In genomic region chr9:62343904-62344491, GRCm38 (mm10) we compare ENCODE assay signal across 8 mouse cellular contexts. TPM values are rescaled to one million over a fixed set of nuclear protein-coding genes. Genes with fewer than 3 reads are reported as not detected.
DNase-seq lines count a peak whose midpoint lies in the region; ATAC-seq and TF ChIP-seq lines count a peak whose summit lies in the region.

No protein-coding gene starts in this region.

- H3K9me3 ChIP-seq in limb, embryonic 12.5 days = no peaks in the 10 kb centered on the region
- H3K9me3 ChIP-seq in midbrain, embryonic 14.5 days (ENCODE audit: control insufficient read depth, low read length) = no peaks in the 10 kb centered on the region

- peak overlapping the region; percentile 72 for H3K4me2 ChIP-seq in limb, embryonic 12.5 days
- peak overlapping the region; percentile 66 for H3K4me2 ChIP-seq in midbrain, embryonic 14.5 days (ENCODE audit: low read length)

- TF ChIP-seq CTCF in cortical plate, adult 2 months (IDR thresholded peaks at IDR 0.05; ENCODE audit: extremely low read depth, insufficient read depth, low read length) = no peak

- H3K27me3 ChIP-seq in limb, embryonic 12.5 days = no peaks in the 10 kb centered on the region
- no peaks in the 10 kb centered on the region for H3K27me3 ChIP-seq in midbrain, embryonic 14.5 days (ENCODE audit: control insufficient read depth, insufficient read depth, low read length)

- no peak for TF ChIP-seq POLR2A in cortical plate, adult 2 months (IDR thresholded peaks at IDR 0.05; ENCODE audit: extremely low read depth, insufficient read depth, low read length)

- H3K4me3 ChIP-seq in cortical plate, adult 2 months (ENCODE audit: insufficient read depth, low read length) = peak overlapping the region; percentile 94
- H3K4me3 ChIP-seq in limb, embryonic 12.5 days (replicated peaks) = peak overlapping the region; percentile 91
- peak overlapping the region; percentile 85 for H3K4me3 ChIP-seq in midbrain, embryonic 14.5 days (replicated peaks; ENCODE audit: low read depth, low read length)

- ATAC-seq in CD4-positive, CD25-positive, alpha-beta regulatory T cell, adult 4 months = no peak
- 0 out of 2 replicates have a peak, but pooled peaks have one; percentile 12 for ATAC-seq in limb, embryonic 12.5 days (ENCODE audit: insufficient number of reproducible peaks, insufficient read depth, low FRiP score, low TSS enrichment, low read depth)
- ATAC-seq in midbrain, embryonic 14.5 days (ENCODE audit: low FRiP score, low TSS enrichment) = peak; percentile 16; the same call in 1 of the 2 replicates

- H3K27ac ChIP-seq in cortical plate, adult 2 months (ENCODE audit: insufficient read depth, low read length) = peak overlapping the region; percentile 97
- peak overlapping the region; percentile 100 for H3K27ac ChIP-seq in limb, embryonic 12.5 days
- H3K27ac ChIP-seq in midbrain, embryonic 14.5 days (replicated peaks; ENCODE audit: low read depth, low read length) = peak overlapping the region; percentile 98

- H3K9ac ChIP-seq in limb, embryonic 12.5 days (replicated peaks) = peak overlapping the region; percentile 98
- peak overlapping the region; percentile 86 for H3K9ac ChIP-seq in midbrain, embryonic 14.5 days (replicated peaks; ENCODE audit: low read length)

- peaks cover 6% of the 10 kb centered on the region; the same call in 1 of the 2 replicates for H3K4me1 ChIP-seq in cortical plate, adult 2 months (ENCODE audit: control insufficient read depth, insufficient read depth, low read length)
- peaks cover 37% of the 10 kb centered on the region for H3K4me1 ChIP-seq in limb, embryonic 12.5 days (replicated peaks)
- peaks cover 27% of the 10 kb centered on the region for H3K4me1 ChIP-seq in midbrain, embryonic 14.5 days (ENCODE audit: control insufficient read depth, insufficient read depth, low read length)

- H3K36me3 ChIP-seq in limb, embryonic 12.5 days = no peaks in the 10 kb centered on the region; the same call in 1 of the 2 replicates
- H3K36me3 ChIP-seq in midbrain, embryonic 14.5 days (ENCODE audit: control insufficient read depth, insufficient read depth, low read length) = no peaks in the 10 kb centered on the region

- WGBS in limb, embryonic 12.5 days = under 1% methylated on average over 45 of the region's 52 CpGs
- WGBS in midbrain, embryonic 14.5 days = under 1% methylated on average over 52 of the region's 52 CpGs

- DNase-seq in CD4-positive, CD25-positive, alpha-beta regulatory T cell, adult 2 months (ENCODE audit: low read depth, low spot score) = peak; percentile 80
- peak; percentile 98 for DNase-seq in heart, adult 11 months
- DNase-seq in kidney, adult 11 months = peak; percentile 70
- peak; percentile 80 for DNase-seq in midbrain, embryonic 14.5 days
- peak; percentile 72 to 77 for DNase-seq in spleen, postnatal 10 days (ENCODE audit: low spot score in 2 of 2)

RNA-seq across cellular contexts. Expression of gene Anp32a, which starts 2.9 kb away (rescaled TPM):
- polyA plus RNA-seq in CD4-positive, CD25-positive, alpha-beta regulatory T cell, adult 4 months (2017; shearing (Covaris generic)) = 100 to 1,000 TPM; 111 to 235 TPM
- 344 and 411 TPM in 2 replicates for polyA plus RNA-seq in cortical plate, adult 2 months (2012; rRNA removed)
- 231 and 240 TPM in 2 replicates for polyA plus RNA-seq in limb, embryonic 12.5 days (2016; fragmentation: Nextera tagmentation; extraction: Ambion mirVana)
- 81.0 and 82.1 TPM in 2 replicates for polyA plus RNA-seq in midbrain, embryonic 14.5 days (2014; fragmentation: Nextera tagmentation; extraction: Ambion mirVana)
